Mouse (Mus musculus): ENCODE measurements around the gene Jade1.

The Jade1 gene

DNA sequence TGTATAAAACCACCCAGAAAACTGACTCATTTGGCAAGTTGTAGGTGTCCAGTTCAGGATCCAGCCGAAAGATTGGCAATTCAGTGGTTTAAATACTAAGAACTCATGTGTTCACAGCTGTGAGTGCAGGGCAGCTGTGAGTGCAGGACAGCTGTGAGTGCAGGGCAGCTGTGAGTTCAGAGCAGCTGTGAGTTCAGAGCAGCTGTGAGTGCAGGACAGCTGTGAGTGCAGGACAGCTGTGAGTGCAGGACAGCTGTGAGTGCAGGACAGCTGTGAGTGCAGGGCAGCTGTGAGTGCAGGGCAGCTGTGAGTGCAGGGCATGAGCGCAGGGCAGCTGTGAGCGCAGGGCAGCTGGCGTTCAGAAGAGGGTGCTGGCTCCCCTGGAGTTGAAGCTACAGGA lies 39.5 kb downstream of the Jade1 start:
- in situ Hi-C loops (cut with MboI, MseI) = no loop called here

DNA sequence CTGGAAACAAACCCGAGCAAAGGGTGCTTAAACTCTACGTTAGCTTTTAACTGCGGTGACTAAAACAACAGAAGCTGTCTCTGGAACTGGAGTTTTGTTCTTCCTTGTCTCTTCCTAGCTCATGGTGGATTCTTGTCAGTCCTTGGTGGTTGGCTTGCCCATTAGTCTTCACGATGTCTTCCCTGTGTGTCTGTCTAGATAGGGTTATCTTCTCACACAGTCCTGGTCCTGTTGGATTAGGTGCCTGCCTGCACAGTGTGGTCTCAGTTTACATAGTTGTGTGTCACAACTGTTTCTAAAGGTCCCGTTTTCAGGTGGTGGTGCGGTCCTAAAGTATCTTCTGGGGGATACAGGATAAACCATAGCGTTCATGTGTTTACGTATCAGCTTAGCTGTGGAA lies 41.5 kb downstream of the Jade1 start:
- in situ Hi-C loops (cut with MboI, MseI) = no loop called here

- in situ Hi-C loops (cut with MboI, MseI) = no loop called here
These were observed 42.9 kb downstream of the Jade1 start for GRCm38 (mm10) chr3:41598412-41598811.

DNA sequence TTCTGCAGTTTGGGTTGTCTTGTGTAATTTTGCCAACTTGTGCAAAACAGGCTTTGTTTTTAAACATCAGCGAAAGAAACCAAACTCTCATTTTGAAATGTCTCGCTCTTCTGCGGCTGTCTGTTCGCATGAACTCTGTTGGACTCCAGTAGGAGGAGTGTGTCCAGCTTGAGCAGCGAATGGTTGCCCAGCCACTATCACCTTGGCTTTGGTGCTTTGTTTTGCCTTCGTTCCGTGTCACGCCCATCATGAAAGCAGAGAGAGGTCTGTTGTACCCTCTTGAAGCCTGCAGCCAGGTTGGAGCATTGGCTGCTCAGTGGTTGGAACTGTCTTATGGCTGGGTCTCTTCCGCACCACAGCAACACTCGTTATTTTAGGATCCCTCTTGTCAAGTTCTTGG lies 43.7 kb downstream of the Jade1 start:
- in situ Hi-C loops (cut with MboI, MseI) = no loop called here

GRCm38 (mm10) chr3:41599806-41600589 lies 44.5 kb downstream of the Jade1 start:
- in situ Hi-C loops (cut with MboI, MseI) = no loop called here

DNA sequence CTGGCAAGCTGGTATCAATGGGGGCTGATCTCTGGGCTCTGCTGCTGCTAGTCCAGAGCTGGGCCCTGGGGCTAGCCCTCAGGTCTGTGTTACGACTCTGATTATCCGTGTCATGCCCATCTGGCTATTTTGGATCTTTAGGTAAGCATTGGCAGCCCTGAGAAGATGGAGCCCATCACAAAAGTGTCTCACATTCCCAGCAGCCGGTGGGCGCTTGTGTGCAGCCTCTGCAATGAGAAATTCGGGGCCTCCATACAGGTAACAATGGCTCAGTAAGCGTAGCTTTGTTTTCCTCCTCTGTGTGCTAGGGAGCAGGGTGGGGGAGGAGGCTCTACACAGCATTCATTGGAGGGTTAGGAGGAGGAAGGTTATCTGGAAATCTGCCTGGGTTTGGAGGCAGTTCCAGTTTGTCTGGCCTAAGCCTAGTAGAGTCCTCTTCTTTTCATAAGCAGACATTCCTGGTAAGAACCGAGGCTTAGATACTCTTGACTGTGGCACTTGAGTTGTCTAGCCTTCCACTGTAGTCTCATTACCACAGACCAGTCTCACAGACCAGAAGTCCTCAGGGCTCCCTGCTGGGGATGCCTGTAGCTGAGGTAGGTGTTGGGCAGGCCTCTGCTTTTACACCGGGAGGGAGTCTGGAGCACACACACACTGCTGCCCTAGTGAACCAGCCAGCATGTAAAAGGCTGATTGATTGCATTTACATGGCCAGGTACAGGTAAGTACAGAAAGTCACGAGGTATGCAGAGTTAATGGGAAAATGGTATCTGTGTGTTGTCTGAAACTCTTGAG lies 45.9 kb downstream of the Jade1 start:
- in situ Hi-C loops (cut with MboI, MseI) = no loop called here

DNA sequence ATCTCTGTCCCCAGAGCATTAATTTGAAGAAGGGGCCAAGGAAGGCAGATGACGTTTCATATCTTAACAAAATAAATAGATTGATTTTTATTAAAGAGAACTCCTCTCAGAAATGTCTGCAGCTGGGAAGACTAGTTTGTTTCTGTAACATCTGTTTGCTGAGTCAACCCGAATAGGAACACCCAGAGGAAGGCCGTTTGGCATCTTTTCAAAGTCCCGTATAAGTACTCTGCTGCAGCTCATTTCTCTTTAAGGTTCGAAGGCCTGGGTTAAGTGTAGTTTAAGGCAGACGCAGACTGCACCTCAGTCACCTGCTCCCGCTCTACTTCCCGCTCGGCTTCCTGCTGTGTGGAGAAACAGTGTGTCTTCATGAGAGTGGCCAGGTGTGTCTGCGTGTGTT lies 47.4 kb downstream of the Jade1 start:
- in situ Hi-C loops (cut with MboI, MseI) = no loop called here

DNA sequence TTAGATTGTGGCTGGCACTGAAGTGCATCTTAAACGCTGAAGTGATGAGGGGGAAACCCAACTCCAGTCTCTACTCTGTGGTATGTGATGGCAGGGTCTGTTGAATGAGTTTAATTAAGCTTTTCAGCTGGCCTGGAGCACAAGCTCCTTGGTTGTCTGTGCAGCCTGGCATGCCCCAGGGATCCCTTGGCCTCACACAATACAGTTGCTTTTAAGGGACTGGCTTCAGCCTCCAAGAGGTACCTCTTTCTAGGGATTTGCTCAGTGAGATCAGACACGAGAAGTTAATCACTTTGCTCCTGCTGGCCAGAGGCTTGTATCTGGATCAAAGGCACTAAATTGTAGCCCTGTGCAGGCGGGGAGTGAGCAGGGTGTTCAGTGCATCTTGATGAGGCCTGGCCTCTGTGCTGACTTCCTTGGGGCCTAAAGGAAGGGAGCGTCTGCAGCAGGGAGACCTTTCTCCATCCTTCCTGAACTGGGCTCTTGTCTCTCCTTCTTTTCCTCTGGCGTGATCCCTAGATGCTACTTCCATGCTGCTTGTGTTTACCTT lies 48.0 kb downstream of the Jade1 start:
- in situ Hi-C loops (cut with MboI, MseI) = no loop called here

DNA sequence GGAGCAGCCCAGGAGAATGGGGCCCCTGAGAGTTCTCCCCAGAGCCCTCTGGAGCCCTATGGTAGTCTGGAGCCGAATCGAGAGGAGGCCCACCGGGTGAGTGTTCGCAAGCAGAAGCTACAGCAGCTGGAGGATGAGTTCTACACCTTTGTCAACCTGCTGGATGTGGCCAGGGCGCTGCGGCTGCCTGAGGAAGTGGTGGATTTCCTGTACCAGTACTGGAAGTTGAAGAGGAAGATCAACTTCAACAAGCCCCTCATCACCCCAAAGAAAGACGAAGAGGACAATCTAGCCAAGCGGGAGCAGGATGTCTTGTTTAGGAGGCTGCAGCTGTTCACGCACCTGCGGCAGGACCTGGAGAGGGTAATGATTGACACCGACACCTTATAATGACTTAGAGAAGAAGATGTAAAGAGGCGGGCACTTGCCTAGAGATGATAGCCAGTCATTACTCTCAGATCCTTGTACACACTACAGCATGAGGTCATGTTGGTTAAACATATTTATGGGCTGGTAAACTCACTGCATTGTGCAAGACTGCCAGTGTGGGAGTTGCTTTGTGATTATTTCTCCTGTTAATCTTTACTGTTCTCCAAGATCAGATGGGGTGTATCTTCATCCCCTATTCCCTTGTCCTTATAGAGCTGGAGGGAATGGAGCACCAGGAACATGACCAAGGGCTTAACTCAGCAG lies 49.2 kb downstream of the Jade1 start:
- in situ Hi-C loops (cut with MboI, MseI) = no loop called here

DNA sequence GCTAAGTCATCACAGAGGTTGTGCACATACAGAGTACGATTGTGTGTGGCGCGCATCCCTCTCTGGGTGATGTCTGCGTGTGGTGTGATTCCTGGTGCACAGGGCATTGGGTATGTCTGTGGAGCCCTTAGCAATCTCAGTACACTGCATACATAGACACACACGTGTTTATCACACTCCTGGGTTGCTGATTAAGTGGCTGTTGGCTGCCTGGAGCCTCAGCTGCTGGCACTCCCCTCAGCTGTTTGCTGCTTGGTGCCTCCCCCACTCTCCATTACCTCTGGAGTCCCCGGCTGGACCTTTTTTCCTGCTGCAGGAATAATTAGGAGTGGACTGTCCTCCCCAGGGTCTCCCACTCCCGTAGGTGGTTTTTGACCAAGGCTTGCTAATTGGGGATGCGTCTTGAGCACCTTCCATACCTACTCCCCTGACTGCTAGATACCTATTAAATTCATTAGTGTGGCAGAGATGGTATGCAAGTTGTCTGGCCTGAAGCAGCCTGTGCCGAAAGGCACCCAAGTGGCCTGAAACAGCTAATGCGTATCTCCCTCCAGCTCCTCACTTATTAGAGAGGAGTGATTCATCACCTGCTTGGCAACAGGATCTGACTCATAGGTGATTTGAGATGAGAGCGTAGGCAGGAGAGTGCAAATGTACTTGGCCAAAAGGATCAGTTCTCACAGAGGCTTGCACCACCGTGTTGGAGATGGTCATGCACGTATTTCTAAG lies 50.2 kb downstream of the Jade1 start:
- in situ Hi-C loops (cut with MboI, MseI) = no loop called here

- in situ Hi-C loops (cut with MboI, MseI) = no loop called here
These were observed 50.8 kb downstream of the Jade1 start for GRCm38 (mm10) chr3:41606330-41606664.

GRCm38 (mm10) chr3:41607050-41607449 lies 51.5 kb downstream of the Jade1 start:
- in situ Hi-C loops (cut with MboI, MseI) = no loop called here

- in situ Hi-C loops (cut with MboI, MseI) = no loop called here
These were observed 51.9 kb downstream of the Jade1 start for GRCm38 (mm10) chr3:41607467-41607866.

DNA sequence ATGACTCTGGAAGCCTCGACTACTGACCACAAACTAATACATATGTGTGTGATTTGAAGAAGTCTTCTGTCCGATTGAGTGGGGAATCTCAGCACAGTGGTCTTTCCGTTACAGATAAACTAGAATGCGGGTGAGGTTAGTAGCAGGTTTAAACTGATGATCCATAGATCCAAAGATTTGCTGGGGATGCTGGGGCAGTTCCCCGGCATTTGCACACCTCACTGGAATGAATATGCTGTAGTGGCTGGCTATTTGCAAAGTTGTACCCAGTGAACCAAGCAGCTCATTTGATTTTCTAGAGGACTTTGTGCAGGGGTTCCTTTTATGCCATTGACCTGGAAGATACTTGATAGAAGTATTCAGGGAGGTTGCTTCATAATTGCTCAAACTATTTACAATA lies 53.5 kb downstream of the Jade1 start:
- in situ Hi-C loops (cut with MboI, MseI) = no loop called here

DNA sequence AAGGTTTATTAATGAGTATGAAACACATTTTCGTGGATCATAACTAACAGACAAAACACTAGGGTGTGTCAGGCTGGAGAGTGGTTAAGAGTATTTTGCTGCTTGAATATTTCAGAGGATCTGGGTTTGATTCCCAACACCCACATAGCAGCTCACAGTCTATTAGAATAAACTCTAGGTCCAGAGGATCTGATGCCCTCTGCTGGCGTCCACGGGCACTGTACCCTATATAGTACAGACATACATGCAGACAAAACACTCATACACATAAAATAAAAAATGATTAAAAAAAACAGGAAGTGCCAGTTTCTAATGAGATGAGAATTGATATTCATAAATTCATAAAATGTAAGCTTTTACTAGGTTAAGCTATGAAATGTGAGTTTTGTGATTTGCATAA lies 56.7 kb downstream of the Jade1 start:
- in situ Hi-C loops (cut with MboI, MseI) = loop anchor here in 1 of 2 experiments (10.0 kb wide), 1 partner anchor 983 kb away; no protein-coding TSS in a partner anchor

- in situ Hi-C loops (cut with MboI, MseI) = loop anchor here in 1 of 2 experiments (10.0 kb wide), 1 partner anchor 981 kb away; no protein-coding TSS in a partner anchor
These were observed 58.2 kb downstream of the Jade1 start for GRCm38 (mm10) chr3:41613706-41614105.

- in situ Hi-C loops (cut with MboI, MseI) = loop anchor here in 1 of 2 experiments (10.0 kb wide), 1 partner anchor 980 kb away; no protein-coding TSS in a partner anchor
These were observed 58.9 kb downstream of the Jade1 start for GRCm38 (mm10) chr3:41614230-41614985.

- in situ Hi-C loops (cut with MboI, MseI) = loop anchor here in 1 of 2 experiments (10.0 kb wide), 1 partner anchor 977 kb away; no protein-coding TSS in a partner anchor
These were observed 62.5 kb downstream of the Jade1 start for GRCm38 (mm10) chr3:41618036-41618435.

DNA sequence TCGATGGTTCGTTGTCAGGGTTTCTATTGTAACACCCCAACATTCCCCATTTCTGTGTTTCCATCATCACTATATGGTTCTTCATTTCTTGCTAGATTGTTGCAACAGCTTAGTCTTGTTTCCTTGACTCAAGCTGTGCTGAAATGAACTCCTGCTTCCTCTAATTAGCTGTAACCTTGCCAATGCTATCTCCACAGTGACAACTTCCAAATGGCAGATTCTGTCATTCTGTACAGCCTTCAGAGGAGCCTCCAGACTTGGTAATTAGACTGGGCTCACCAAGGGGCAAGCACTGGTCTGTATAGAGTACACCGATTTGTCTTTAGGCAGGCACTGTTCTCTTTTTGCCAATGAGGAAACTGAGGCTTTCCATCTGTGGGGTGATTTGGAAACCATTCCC lies 63.0 kb downstream of the Jade1 start:
- in situ Hi-C loops (cut with MboI, MseI) = loop anchor here in 1 of 2 experiments (10.0 kb wide), 1 partner anchor 976 kb away; no protein-coding TSS in a partner anchor

GRCm38 (mm10) chr3:41620971-41621370 lies 65.4 kb downstream of the Jade1 start:
- in situ Hi-C loops (cut with MboI, MseI) = loop anchor here in 1 of 2 experiments (10.0 kb wide), 1 partner anchor 1666 kb away; no protein-coding TSS in a partner anchor
